Mouse (Mus musculus): ENCODE measurements around the gene Kcnma1.

DNA sequence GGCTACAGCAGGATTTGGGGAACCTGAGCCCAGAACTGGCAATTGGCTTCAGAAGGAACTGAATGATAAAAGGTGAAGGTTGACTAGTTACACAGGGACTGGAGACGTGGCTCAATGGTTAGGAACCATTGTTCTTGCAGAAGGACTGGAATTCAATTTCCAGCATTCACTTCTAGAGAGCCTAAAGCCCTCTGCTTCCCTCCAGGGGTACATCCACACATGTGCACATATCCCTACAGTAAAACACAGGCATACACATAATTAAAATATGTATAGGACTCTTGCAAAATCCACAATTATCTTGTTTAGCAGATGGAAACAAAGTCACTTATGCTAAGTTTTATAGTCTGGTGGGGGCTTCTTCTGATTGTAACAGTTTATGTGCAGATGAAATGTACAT is 485.1 kb downstream of the Kcnma1 start:
- TF ChIP-seq CTCF (IDR thresholded peaks at IDR 0.05; ENCODE audit: control insufficient read depth, insufficient read depth, low read length), result no peak
- TF ChIP-seq POLR2A (IDR thresholded peaks at IDR 0.05; ENCODE audit: borderline replicate concordance, control insufficient read depth, low read depth, low read length), result no peak
